Mouse (Mus musculus): ENCODE measurements around the gene Dapk3.
"Not testable (repeated sequence)": the region's sequence is repeated elsewhere in the genome, so short reads cannot be mapped to it uniquely, and the experiment has no call there.

GRCm38 (mm10) chr10:81181860-81182259, 945 bp upstream of the Dapk3 start:
- TF ChIP-seq CTCF (IDR thresholded peaks at IDR 0.05); EP300 (IDR thresholded peaks at IDR 0.05; ENCODE audit: insufficient read depth, low read depth, low read length): not testable (repeated sequence)

All from heart, adult 2 months (tissue).